24 mouse cellular contexts compared by ENCODE assay signal in genomic region chr4:132380965-132381616, GRCm38 (mm10). TPM values are rescaled to one million over a fixed set of nuclear protein-coding genes. Genes with fewer than 3 reads are reported as not detected.
DNase-seq lines count a peak whose midpoint lies in the region; ATAC-seq and TF ChIP-seq lines count a peak whose summit lies in the region.
"Had no signal": no experiment of that assay in that cellular context is flagged by ENCODE, and none has a peak within 500 bp of the region (broad histone marks: within the 10 kb centered on the region; RNA-seq: fewer than 3 reads in every experiment).

No protein-coding gene starts in this region.

- no peak overlapping the region for H3K9ac ChIP-seq in midbrain, embryonic 11.5 days (ENCODE audit: low read length)
- H3K9ac ChIP-seq in midbrain, embryonic 13.5 days (replicated peaks), result no peak overlapping the region
- no peak overlapping the region for H3K9ac ChIP-seq in intestine, embryonic 15.5 days
- H3K9ac ChIP-seq in intestine, postnatal 0 days (ENCODE audit: low read depth, low read length), result no peak overlapping the region
- H3K9ac ChIP-seq: embryonic facial prominence, embryonic 13.5 days; embryonic facial prominence, embryonic 15.5 days; forebrain, embryonic 12.5 days had no signal

- WGBS in midbrain, embryonic 11.5 days, result 96% methylated on average over 2 of the region's 2 CpGs
- WGBS in midbrain, embryonic 13.5 days, result 94% methylated on average over 2 of the region's 2 CpGs
- WGBS in intestine, embryonic 15.5 days, result 81% methylated on average over 2 of the region's 2 CpGs
- WGBS in intestine, postnatal 0 days, result 58% methylated on average over 2 of the region's 2 CpGs

- H3K9me3 ChIP-seq in midbrain, embryonic 11.5 days (ENCODE audit: control insufficient read depth, low read length), result no peaks in the 10 kb centered on the region
- H3K9me3 ChIP-seq in midbrain, embryonic 13.5 days, result no peaks in the 10 kb centered on the region
- H3K9me3 ChIP-seq in intestine, embryonic 15.5 days, result no peaks in the 10 kb centered on the region
- no peaks in the 10 kb centered on the region for H3K9me3 ChIP-seq in intestine, postnatal 0 days (ENCODE audit: control insufficient read depth)
- H3K9me3 ChIP-seq: embryonic facial prominence, embryonic 13.5 days; embryonic facial prominence, embryonic 15.5 days; forebrain, embryonic 10.5 days; forebrain, embryonic 12.5 days had no signal

- no peaks in the 10 kb centered on the region for H3K4me1 ChIP-seq in midbrain, embryonic 11.5 days (ENCODE audit: control insufficient read depth, insufficient read depth, low read length)
- H3K4me1 ChIP-seq in midbrain, embryonic 13.5 days (replicated peaks), result no peaks in the 10 kb centered on the region
- H3K4me1 ChIP-seq in intestine, embryonic 15.5 days (replicated peaks), result 0 out of 2 replicates have a peak, but pooled peaks cover 1% of the 10 kb centered on the region
- no peaks in the 10 kb centered on the region for H3K4me1 ChIP-seq in intestine, postnatal 0 days (replicated peaks; ENCODE audit: control insufficient read depth, insufficient read depth, low read length)
- H3K4me1 ChIP-seq: embryonic facial prominence, embryonic 13.5 days; embryonic facial prominence, embryonic 15.5 days; forebrain, embryonic 10.5 days; forebrain, embryonic 12.5 days had no signal

- peak; percentile 66 for DNase-seq in midbrain, embryonic 11.5 days (ENCODE audit: low spot score, missing footprints)
- DNase-seq in urinary bladder, postnatal 4 days (ENCODE audit: low spot score in 2 of 2), result no peak
- DNase-seq in urinary bladder, postnatal 36 days (ENCODE audit: low spot score in 2 of 2), result no peak
- DNase-seq: adrenal gland, postnatal 10 days; adrenal gland, postnatal 25 days; cerebellum, adult 11 months; cerebellum, adult 18-20 months; cerebellum, adult 8-10 months; cerebellum, adult 9-11 months; cerebellum, postnatal 14 days; cerebellum, postnatal 36 days; embryo, embryonic 11 days had no signal

- H3K4me2 ChIP-seq in midbrain, embryonic 11.5 days, result no peak overlapping the region
- no peak overlapping the region for H3K4me2 ChIP-seq in midbrain, embryonic 13.5 days (replicated peaks)
- no peak overlapping the region for H3K4me2 ChIP-seq in intestine, embryonic 15.5 days (replicated peaks)
- H3K4me2 ChIP-seq in intestine, postnatal 0 days (replicated peaks; ENCODE audit: low read depth), result 0 out of 2 replicates have a peak overlapping the region, but pooled peaks have one; percentile 6
- H3K4me2 ChIP-seq: embryonic facial prominence, embryonic 13.5 days; embryonic facial prominence, embryonic 15.5 days; forebrain, embryonic 12.5 days had no signal

- TF ChIP-seq CTCF in intestine, postnatal 0 days (IDR thresholded peaks at IDR 0.05; ENCODE audit: low read depth), result no peak

- H3K27ac ChIP-seq in midbrain, embryonic 11.5 days (ENCODE audit: low read depth, low read length), result no peak overlapping the region
- no peak overlapping the region for H3K27ac ChIP-seq in midbrain, embryonic 13.5 days
- no peak overlapping the region for H3K27ac ChIP-seq in intestine, embryonic 15.5 days
- H3K27ac ChIP-seq in intestine, postnatal 0 days (ENCODE audit: low read depth, low read length), result no peak overlapping the region
- H3K27ac ChIP-seq: embryonic facial prominence, embryonic 13.5 days; embryonic facial prominence, embryonic 15.5 days; forebrain, embryonic 10.5 days; forebrain, embryonic 12.5 days had no signal

- no peak overlapping the region for H3K4me3 ChIP-seq in midbrain, embryonic 11.5 days (ENCODE audit: low read depth, low read length)
- H3K4me3 ChIP-seq in midbrain, embryonic 13.5 days (replicated peaks), result no peak overlapping the region
- H3K4me3 ChIP-seq in intestine, embryonic 15.5 days (replicated peaks), result no peak overlapping the region
- H3K4me3 ChIP-seq in intestine, postnatal 0 days (ENCODE audit: low read depth, low read length), result no peak overlapping the region
- H3K4me3 ChIP-seq: embryonic facial prominence, embryonic 13.5 days; embryonic facial prominence, embryonic 15.5 days; erythroblast, embryonic 14.5 days; forebrain, embryonic 10.5 days; forebrain, embryonic 12.5 days had no signal

- peaks cover 7% of the 10 kb centered on the region for H3K36me3 ChIP-seq in midbrain, embryonic 11.5 days (ENCODE audit: control insufficient read depth, insufficient read depth, low read length)
- peaks cover 41% of the 10 kb centered on the region for H3K36me3 ChIP-seq in midbrain, embryonic 13.5 days
- peaks cover 5% of the 10 kb centered on the region for H3K36me3 ChIP-seq in intestine, embryonic 15.5 days
- peaks cover 29% of the 10 kb centered on the region for H3K36me3 ChIP-seq in intestine, postnatal 0 days (ENCODE audit: control insufficient read depth, insufficient read depth)

- no peak for ATAC-seq in midbrain, embryonic 11.5 days (ENCODE audit: low FRiP score)
- no peak for ATAC-seq in midbrain, embryonic 13.5 days
- ATAC-seq in intestine, embryonic 15.5 days, result peak; percentile 61; the same call in 1 of the 2 replicates
- no peak for ATAC-seq in intestine, postnatal 0 days
- ATAC-seq: activated CD4-positive, CD25-positive, alpha-beta regulatory T cell, adult 4 months; forebrain, embryonic 14.5 days; forebrain, embryonic 16.5 days; Patski had no signal

- no peaks in the 10 kb centered on the region for H3K27me3 ChIP-seq in midbrain, embryonic 11.5 days (ENCODE audit: control insufficient read depth, insufficient read depth, low read length)
- no peaks in the 10 kb centered on the region for H3K27me3 ChIP-seq in midbrain, embryonic 13.5 days
- H3K27me3 ChIP-seq in intestine, embryonic 15.5 days (replicated peaks), result no peaks in the 10 kb centered on the region
- H3K27me3 ChIP-seq in intestine, postnatal 0 days (replicated peaks; ENCODE audit: control insufficient read depth, insufficient read depth, low read length), result no peaks in the 10 kb centered on the region
- H3K27me3 ChIP-seq: embryonic facial prominence, embryonic 13.5 days; embryonic facial prominence, embryonic 15.5 days; forebrain, embryonic 12.5 days; Patski had no signal

RNA-seq across cellular contexts. Expression of gene Rcc1, which starts 27.7 kb away (rescaled TPM):
- polyA plus RNA-seq in midbrain, embryonic 11.5 days (2014; fragmentation: Nextera tagmentation; extraction: Ambion mirVana), result 62.1 and 70.3 TPM in 2 replicates
- polyA plus RNA-seq in midbrain, embryonic 13.5 days (2015; fragmentation: Nextera tagmentation; extraction: Ambion mirVana), result 54.1 and 54.6 TPM in 2 replicates
- polyA plus RNA-seq in intestine, embryonic 15.5 days (2015; fragmentation: Nextera tagmentation; extraction: Ambion mirVana), result 90.5 and 90.9 TPM in 2 replicates
- 47.4 and 48.7 TPM in 2 replicates for polyA plus RNA-seq in intestine, postnatal 0 days (2015; fragmentation: Nextera tagmentation; extraction: Ambion mirVana)

RNA-seq across cellular contexts. Expression of gene Phactr4, which starts 41.2 kb away (rescaled TPM):
- polyA plus RNA-seq in midbrain, embryonic 11.5 days (2014; fragmentation: Nextera tagmentation; extraction: Ambion mirVana), result 22.2 and 22.4 TPM in 2 replicates
- polyA plus RNA-seq in midbrain, embryonic 13.5 days (2015; fragmentation: Nextera tagmentation; extraction: Ambion mirVana), result 13.0 and 14.3 TPM in 2 replicates
- 17.4 and 17.6 TPM in 2 replicates for polyA plus RNA-seq in intestine, embryonic 15.5 days (2015; fragmentation: Nextera tagmentation; extraction: Ambion mirVana)
- polyA plus RNA-seq in intestine, postnatal 0 days (2015; fragmentation: Nextera tagmentation; extraction: Ambion mirVana), result 16.7 and 17.5 TPM in 2 replicates

RNA-seq across cellular contexts. Expression of gene Trnau1ap, which starts 51.8 kb away (rescaled TPM):
- 78.0 and 83.3 TPM in 2 replicates for polyA plus RNA-seq in midbrain, embryonic 11.5 days (2014; fragmentation: Nextera tagmentation; extraction: Ambion mirVana)
- 78.6 and 83.6 TPM in 2 replicates for polyA plus RNA-seq in midbrain, embryonic 13.5 days (2015; fragmentation: Nextera tagmentation; extraction: Ambion mirVana)
- polyA plus RNA-seq in intestine, embryonic 15.5 days (2015; fragmentation: Nextera tagmentation; extraction: Ambion mirVana), result 74.5 and 82.9 TPM in 2 replicates
- 80.1 and 84.1 TPM in 2 replicates for polyA plus RNA-seq in intestine, postnatal 0 days (2015; fragmentation: Nextera tagmentation; extraction: Ambion mirVana)
